Mouse (Mus musculus): ENCODE data around the gene Zfp446. TPM values are rescaled to one million over a fixed set of nuclear protein-coding genes. Genes with fewer than 3 reads are reported as not detected.
"Not testable (repeated sequence)": the region's sequence is repeated elsewhere in the genome, so short reads cannot be mapped to it uniquely, and the experiment has no call there.

Gene Zfp446
- total RNA-seq (2021), result 8.0 and 9.0 TPM in 2 replicates
- long read RNA-seq, full-length matches to known transcripts, result 1 of 4 reads
- long read RNA-seq, partial matches to known transcripts, result 1 of 4 reads
- long read RNA-seq, other reads (novel, unspliced or antisense), result 2 of 4 reads

- DNase-seq, result peak; percentile 97
These were observed at the start of gene Zfp446 for GRCm38 (mm10) chr7:12977682-12978389. Gene Zfp446 (plus strand): TSS chr7:12977848.

GRCm38 (mm10) chr7:12933615-12934140 lies 44.0 kb upstream of the Zfp446 start:
- no peak for DNase-seq

- no peak for DNase-seq
These were observed 42.8 kb upstream of the Zfp446 start for GRCm38 (mm10) chr7:12934808-12935207.

DNA sequence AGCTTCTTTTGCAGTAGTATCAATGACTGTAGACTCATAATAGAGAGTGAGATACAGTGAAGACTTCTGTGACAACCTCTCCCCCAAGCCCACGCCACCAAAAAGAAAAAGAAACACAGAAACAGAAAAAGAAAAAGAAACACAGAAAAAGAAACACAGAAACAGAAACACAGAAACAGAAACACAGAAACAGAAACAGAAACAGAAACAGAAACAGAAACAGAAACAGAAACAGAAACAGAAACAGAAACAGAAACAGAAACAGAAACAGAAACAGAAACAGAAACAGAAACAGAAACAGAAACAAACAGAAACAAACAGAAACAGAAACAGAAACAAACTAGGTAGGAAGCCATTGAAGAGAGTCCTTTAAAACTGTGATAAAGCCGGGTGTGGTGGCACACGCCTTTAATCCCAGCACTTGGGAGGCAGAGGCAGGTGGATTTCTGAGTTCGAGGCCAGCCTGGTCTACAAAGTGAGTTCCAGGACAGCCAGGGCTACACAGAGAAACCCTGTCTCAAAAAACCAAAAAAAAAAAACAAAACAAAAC lies 40.3 kb upstream of the Zfp446 start:
- DNase-seq, result not testable (repeated sequence)

GRCm38 (mm10) chr7:12940599-12940998 lies 37.0 kb upstream of the Zfp446 start:
- no peak for DNase-seq

DNA sequence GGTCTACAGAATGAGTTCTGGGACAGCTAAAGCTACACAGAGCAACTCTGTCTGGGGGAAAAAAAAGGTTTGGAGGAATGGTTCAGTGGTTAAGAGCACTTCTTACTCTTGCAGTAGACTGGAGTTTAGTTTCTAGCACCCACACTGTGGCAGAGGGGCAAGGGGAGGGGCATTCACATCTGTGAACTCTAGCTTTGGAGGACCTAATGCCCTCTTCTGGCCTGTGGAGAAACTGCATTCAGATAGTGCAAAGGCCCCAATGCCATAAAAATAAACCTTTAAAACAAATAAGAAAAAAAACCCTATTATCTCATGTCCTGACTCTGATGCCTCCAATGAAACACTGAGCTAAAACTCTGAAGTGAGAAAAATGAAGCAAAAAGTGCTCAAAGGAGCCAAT lies 34.2 kb upstream of the Zfp446 start:
- no peak for DNase-seq

DNA sequence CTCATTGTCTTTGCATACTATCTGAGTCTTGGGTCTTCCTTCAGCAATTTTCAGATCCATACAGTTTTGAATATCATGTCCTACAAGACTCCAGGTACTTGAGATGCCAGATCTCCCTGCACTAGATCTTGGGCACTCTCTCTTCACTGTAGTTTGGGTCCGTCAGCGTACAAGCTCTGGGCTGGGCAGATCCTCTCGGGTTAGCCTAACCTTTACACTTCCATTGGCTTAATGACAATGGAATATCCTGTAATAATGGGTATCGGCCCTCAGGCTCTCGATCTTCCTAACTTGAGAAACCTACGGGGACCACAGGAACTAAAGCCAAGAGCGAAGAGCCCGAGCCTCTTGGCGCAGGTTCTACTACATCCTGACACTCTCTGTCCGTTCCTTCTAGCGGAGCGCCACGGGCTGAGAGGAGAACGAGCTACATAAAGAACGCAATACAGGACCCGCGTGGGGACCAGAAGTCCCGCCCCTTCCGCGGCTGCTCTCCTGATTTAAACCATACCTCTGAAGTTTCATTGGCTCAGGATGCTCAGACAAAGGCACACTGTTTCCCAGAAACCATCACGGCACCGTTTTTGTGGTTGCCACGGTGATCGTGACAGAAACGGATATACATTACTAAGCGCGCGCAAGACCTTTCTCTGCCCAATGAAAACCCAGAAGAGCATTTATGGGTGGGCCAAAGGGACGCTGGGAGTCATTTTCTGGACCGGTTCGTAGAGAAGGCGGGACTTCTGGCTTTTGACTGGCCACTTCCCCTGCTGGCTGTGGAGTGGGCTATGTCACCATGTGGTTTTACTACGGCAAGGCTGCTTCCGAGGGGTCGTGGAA lies 28.4 kb upstream of the Zfp446 start:
- DNase-seq, result peak; percentile 88

DNA sequence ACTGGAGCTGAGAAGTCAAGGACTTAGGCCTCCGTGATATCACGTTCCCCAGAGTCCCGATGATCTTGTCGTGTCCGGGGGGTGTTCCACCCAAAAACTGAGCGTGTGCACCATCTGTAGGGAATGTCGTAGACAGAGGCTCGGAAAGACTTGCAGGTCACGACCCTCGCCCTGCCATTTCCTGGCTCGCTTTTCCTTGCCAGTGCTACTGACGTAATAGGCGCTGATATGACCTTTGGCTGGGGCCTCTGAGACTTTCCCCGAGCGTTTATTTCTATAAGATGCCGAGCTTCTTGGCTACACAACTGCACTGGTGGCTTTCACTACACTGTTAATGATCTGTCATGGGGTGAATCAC lies 27.8 kb upstream of the Zfp446 start:
- no peak for DNase-seq

- no peak for DNase-seq
These were observed 22.8 kb upstream of the Zfp446 start for GRCm38 (mm10) chr7:12954896-12955295.

DNA sequence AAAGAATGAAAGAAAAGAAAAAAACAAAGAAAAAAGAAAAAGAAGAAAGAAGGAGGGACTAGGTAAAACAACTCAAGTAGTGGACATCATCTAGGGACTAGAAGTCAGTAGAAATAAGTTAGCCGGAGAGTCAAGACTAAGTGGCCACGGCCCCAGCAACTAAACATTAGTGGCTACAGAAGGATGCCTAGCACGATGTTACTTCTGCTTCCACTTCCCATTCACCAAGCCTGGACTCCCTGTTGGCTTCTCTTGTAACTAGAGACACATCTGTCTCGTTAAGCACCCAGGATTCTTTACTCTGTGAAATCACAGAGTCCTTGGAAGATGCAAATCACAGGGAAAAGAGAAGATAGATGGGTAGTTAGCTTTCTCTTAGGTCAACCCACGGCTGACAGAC lies 20.1 kb upstream of the Zfp446 start:
- DNase-seq, result no peak

DNA sequence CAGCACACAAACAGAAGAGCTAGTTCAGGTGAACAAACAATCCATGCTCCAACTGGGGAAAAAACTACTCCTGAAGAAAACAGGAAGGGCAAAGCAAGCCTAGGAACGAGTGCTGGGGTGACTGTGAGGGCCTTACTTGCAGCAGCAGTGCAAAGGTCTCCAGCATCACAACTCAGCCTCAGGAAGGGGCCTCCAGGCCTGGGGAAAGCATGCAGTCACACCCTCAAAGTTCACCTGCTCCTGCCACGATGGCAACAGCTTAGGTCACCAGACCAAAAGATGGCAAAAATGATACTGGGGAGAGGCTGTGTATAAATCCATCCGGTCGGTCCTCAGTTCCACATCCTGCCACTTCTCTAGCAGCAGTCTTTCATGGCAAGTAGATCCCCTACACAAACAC lies 18.7 kb upstream of the Zfp446 start:
- no peak for DNase-seq

DNA sequence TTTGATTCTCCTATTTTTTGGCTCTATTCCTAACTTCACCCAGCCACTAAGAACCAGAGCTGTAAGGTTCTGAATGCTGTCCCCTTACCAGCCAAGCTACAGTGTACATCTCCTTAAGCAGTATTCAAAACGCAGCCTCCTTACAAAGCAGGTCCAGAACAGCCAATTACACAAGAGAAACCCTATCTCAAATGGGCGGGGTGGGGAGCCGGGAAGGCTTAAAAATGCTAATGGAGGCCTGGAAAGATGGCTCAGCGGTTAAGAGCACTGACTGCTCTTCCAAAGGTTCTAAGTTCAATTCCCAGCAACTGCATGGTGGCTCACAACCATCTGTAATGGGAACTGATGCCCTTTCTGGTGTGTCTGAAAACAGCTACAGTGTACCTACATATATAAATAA lies 17.9 kb upstream of the Zfp446 start:
- no peak for DNase-seq

GRCm38 (mm10) chr7:12961511-12962141 lies 16.0 kb upstream of the Zfp446 start:
- DNase-seq, result peak; percentile 25

GRCm38 (mm10) chr7:12965678-12966091 lies 12.0 kb upstream of the Zfp446 start, which contains the start of gene Zfp324:
Gene Zfp324 (plus strand): TSS chr7:12965838.
- peak; percentile 89 for DNase-seq

- peak; percentile 78 for DNase-seq
These were observed 11.4 kb upstream of the Zfp446 start for GRCm38 (mm10) chr7:12966104-12966845.

DNA sequence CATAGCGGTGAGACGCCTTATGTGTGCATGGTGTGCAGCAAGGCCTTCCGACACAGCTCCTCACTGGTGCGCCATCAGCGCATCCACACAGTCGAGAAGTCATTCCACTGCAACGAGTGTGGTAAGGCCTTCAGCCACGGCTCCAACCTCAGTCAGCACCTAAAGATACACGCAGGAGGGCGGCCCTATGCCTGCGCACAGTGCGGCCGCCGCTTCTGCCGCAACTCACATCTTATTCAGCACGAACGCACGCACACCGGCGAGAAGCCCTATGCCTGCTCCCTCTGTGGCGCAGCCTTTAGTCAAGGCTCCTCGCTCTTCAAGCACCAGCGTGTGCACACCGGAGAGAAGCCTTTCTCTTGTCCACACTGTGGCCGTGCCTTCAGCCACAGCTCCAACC lies 6.7 kb upstream of the Zfp446 start:
- no peak for DNase-seq

- DNase-seq, result no peak
These were observed 1.5 kb downstream of the Zfp446 start for GRCm38 (mm10) chr7:12978931-12979722.

DNA sequence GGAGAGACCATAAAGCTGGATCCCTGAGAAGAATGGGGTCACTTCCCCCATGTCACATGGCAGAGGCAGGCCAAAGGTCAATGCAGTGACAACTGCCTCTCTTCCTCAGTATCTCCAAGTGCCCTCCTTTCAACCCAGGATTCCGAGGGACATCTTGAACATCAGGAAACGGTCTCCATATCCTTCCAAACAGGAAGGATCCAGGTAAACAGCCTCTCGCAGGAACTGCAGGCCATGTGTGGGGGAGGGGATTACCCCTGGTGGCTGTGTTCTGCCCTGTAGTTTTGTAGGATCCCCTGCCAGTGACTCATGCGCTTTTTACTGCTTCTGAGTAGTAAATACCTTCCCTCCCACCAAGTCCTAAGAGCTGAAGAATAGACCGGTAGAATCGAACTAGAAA lies 2.1 kb downstream of the Zfp446 start:
- no peak for DNase-seq

GRCm38 (mm10) chr7:12980291-12980690 lies 2.6 kb downstream of the Zfp446 start:
- DNase-seq, result no peak

DNA sequence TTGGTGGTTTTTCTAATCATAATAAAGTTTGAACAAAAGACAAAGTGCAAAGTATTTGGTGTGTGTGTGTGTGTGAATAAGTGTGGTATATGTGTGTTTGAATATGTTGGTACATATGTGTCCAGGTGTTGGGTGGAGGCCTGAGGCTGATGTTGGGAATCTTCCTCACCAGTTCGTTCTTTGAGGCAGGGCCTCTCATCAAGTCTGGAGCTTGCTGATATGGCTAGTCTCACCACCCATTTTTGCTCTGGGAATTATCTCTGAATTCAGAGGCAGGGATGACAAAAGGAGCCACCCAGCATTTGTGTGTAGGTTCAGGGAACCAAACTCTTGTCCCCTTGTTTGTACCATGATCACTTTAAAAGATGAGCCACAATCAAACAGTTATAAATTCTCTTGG lies 8.1 kb downstream of the Zfp446 start:
- DNase-seq, result no peak

DNA sequence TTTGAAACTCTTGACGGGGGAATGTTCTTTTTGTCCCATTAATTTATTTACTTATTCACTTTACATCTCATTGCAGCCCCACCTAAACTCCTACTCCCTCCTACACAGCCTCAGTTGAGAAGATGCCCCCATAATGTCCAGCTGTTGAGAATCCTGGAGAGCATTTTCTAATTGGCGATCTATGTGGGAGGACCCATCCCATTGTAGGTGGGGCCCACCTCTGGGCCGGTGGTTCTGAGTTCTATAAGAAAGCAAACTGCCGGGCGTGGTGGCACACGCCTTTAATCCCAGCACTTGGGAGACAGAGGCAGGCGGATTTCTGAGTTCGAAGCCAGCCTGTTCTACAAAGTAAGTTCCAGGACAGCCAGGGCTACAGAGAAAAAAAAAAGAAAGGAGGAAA lies 9.3 kb downstream of the Zfp446 start:
- DNase-seq, result no peak
